Mouse (Mus musculus) liver, postnatal 0 days (tissue): ENCODE data around the gene Ppil4.

Source experiments
- CTCF ChIP-seq: sonication (generic); IDR thresholded peaks from 2 replicates; pipeline ENCODE4 v1.5.1; 2016; ENCODE audit warnings: antibody characterized with exemption, low read depth
- EP300 ChIP-seq: IDR thresholded peaks from 2 replicates; pipeline ENCODE4 v1.6.1; 2016; ENCODE audit warnings: antibody characterized with exemption, low read depth, mild to moderate bottlenecking

GRCm38 (mm10) chr10:7772769-7773168, 19.9 kb upstream of the Ppil4 start:
- no peak for TF ChIP-seq CTCF
- TF ChIP-seq EP300, result no peak
